Mouse (Mus musculus): ENCODE data around the gene Gltpd2. TPM values are rescaled to one million over a fixed set of nuclear protein-coding genes. Genes with fewer than 3 reads are reported as not detected.
A peak's percentile ranks its signal among the peaks of the same experiment; 100 is the strongest.

Gltpd2 gene
- total and polyA plus RNA-seq, 3 experiments = 0.06 TPM; not detected in 2

GRCm38 (mm10) chr11:70504970-70505369, 14.0 kb upstream of the Gltpd2 start, which contains the start of gene Tm4sf5:
Tm4sf5 (plus strand) TSS chr11:70505244.
- TF ChIP-seq MAZ (IDR thresholded peaks at IDR 0.05; ENCODE audit: low read depth, low read length) (peak; percentile 49; the same call in 1 of the 2 replicates), POLR2AphosphoS5 (IDR thresholded peaks at IDR 0.05; ENCODE audit: borderline replicate concordance, low read depth, low read length) (no peak), ETS1 (IDR thresholded peaks at IDR 0.05; ENCODE audit: low read depth, low read length) (0 out of 2 replicates have a peak, but pooled peaks have one; percentile 54), EP300 (IDR thresholded peaks at IDR 0.05; ENCODE audit: low read depth in 1 of 2, low read length in 2 of 2) (peak; percentile 27 to 32; a peak in 1 of 4 replicates), ZKSCAN1 (IDR thresholded peaks at IDR 0.05; ENCODE audit: low read depth, low read length) (no peak), UBTF (IDR thresholded peaks at IDR 0.05; ENCODE audit: borderline replicate concordance, insufficient read depth, low read depth, low read length) (no peak), SMC3 (IDR thresholded peaks at IDR 0.05; ENCODE audit: low read depth, low read length) (peak; percentile 14; the same call in 1 of the 2 replicates), SIN3A (IDR thresholded peaks at IDR 0.05; ENCODE audit: low read length) (peak; percentile 32; the same call in 1 of the 2 replicates), TCF12 (IDR thresholded peaks at IDR 0.05; ENCODE audit: low read depth, low read length) (peak; percentile 39; the same call in 1 of the 2 replicates), GATA1 (IDR thresholded peaks at IDR 0.05; ENCODE audit: low read depth, low read length) (peak; percentile 52; the same call in 1 of the 2 replicates)
- Histone ChIP-seq H3K79me2 (ENCODE audit: control insufficient read depth, insufficient read depth, low read length, poor library complexity) (no peaks in the 10 kb centered on the region), H3K4me1 (ENCODE audit: control insufficient read depth in 1 of 2, insufficient read depth in 2 of 2, low read length in 2 of 2) (peaks cover 0 to 18% of the 10 kb centered on the region in 2 experiments; a peak in 2 of 4 replicates), H3K36me3 (ENCODE audit: control insufficient read depth in 1 of 2, insufficient read depth in 2 of 2, low read length in 2 of 2) (peaks cover 0 to 12% of the 10 kb centered on the region in 2 experiments; a peak in 2 of 4 replicates), H3K9me3 (replicated peaks; ENCODE audit: insufficient read depth, low read length) (no peaks in the 10 kb centered on the region), H3K9ac (ENCODE audit: control insufficient read depth, low read depth, low read length, poor library complexity, severe bottlenecking) (no peak within 1 kb of the TSS; the same call in none of the 2 replicates), H3K27me3 (ENCODE audit: control insufficient read depth in 1 of 2, insufficient read depth in 2 of 2, low read length in 2 of 2) (peaks cover 12 to 17% of the 10 kb centered on the region in 2 experiments), H3K27ac (ENCODE audit: control insufficient read depth, low read depth, low read length) (no peak within 1 kb of the TSS), H3K4me3 (ENCODE audit: control insufficient read depth in 1 of 2, insufficient read depth in 1 of 2, low read depth in 2 of 2, low read length in 2 of 2) (peak within 1 kb of the TSS in 1 of 2 experiments; percentile 65; a peak in 3 of 4 replicates)
- DNase-seq (ENCODE audit: low read depth, low spot score) = peak; percentile 57

GRCm38 (mm10) chr11:70506385-70506784, 12.6 kb upstream of the Gltpd2 start:
- Histone ChIP-seq H3K4me1 (ENCODE audit: control insufficient read depth in 1 of 2, insufficient read depth in 2 of 2, low read length in 2 of 2) (peaks cover 0 to 18% of the 10 kb centered on the region in 2 experiments; a peak in 2 of 4 replicates), H3K9me3 (replicated peaks; ENCODE audit: insufficient read depth, low read length) (no peaks in the 10 kb centered on the region), H3K9ac (ENCODE audit: control insufficient read depth, low read depth, low read length, poor library complexity, severe bottlenecking) (peak overlapping the region; percentile 50; the same call in 1 of the 2 replicates), H3K4me3 (ENCODE audit: control insufficient read depth in 1 of 2, insufficient read depth in 1 of 2, low read depth in 2 of 2, low read length in 2 of 2) (peak overlapping the region; percentile 55 to 65), H3K27me3 (ENCODE audit: control insufficient read depth in 1 of 2, insufficient read depth in 2 of 2, low read length in 2 of 2) (peaks cover 9 to 15% of the 10 kb centered on the region in 2 experiments), H3K36me3 (ENCODE audit: control insufficient read depth in 1 of 2, insufficient read depth in 2 of 2, low read length in 2 of 2) (peaks cover 0 to 12% of the 10 kb centered on the region in 2 experiments; a peak in 2 of 4 replicates), H3K79me2 (ENCODE audit: control insufficient read depth, insufficient read depth, low read length, poor library complexity) (no peaks in the 10 kb centered on the region), H3K27ac (ENCODE audit: control insufficient read depth, low read depth, low read length) (no peak overlapping the region)
- DNase-seq (ENCODE audit: low read depth, low spot score) = peak; percentile 90
- TF ChIP-seq GATA1 (IDR thresholded peaks at IDR 0.05; ENCODE audit: low read depth, low read length) (0 out of 2 replicates have a peak, but pooled peaks have one; percentile 3), TAL1 (IDR thresholded peaks at IDR 0.05; ENCODE audit: low read length) (no peak), GABPA (IDR thresholded peaks at IDR 0.05; ENCODE audit: low read depth, low read length) (no peak), MAFK (IDR thresholded peaks at IDR 0.05; ENCODE audit: borderline replicate concordance, low read depth, low read length) (no peak), MYC (IDR thresholded peaks at IDR 0.05; ENCODE audit: low read depth, low read length) (0 out of 2 replicates have a peak, but pooled peaks have one; percentile 41), RCOR1 (IDR thresholded peaks at IDR 0.05; ENCODE audit: low read depth, low read length) (no peak), SIN3A (IDR thresholded peaks at IDR 0.05; ENCODE audit: low read length) (peak; percentile 80), CHD2 (IDR thresholded peaks at IDR 0.05; ENCODE audit: low read length) (no peak), SMC3 (IDR thresholded peaks at IDR 0.05; ENCODE audit: low read depth, low read length) (peak; percentile 97), MAX (IDR thresholded peaks at IDR 0.05; ENCODE audit: low read length) (peak; percentile 67; the same call in 1 of the 2 replicates), UBTF (IDR thresholded peaks at IDR 0.05; ENCODE audit: borderline replicate concordance, insufficient read depth, low read depth, low read length) (no peak), CTCF (IDR thresholded peaks at IDR 0.05 in 2 of 3, conservative IDR thresholded peaks at IDR 0.05 in 1 of 3; ENCODE audit: control insufficient read depth in 1 of 3, insufficient read depth in 1 of 3, low read depth in 2 of 3, low read length in 3 of 3, poor library complexity in 1 of 3, severe bottlenecking in 1 of 3) (peak; percentile 63 to 94 (median 68)), MXI1 (IDR thresholded peaks at IDR 0.05; ENCODE audit: low read depth, low read length) (peak; percentile 48; the same call in 1 of the 2 replicates), TBP (IDR thresholded peaks at IDR 0.05; ENCODE audit: low read depth, low read length) (peak; percentile 26; the same call in 1 of the 2 replicates), EP300 (IDR thresholded peaks at IDR 0.05; ENCODE audit: low read depth in 1 of 2, low read length in 2 of 2) (0 out of 4 replicates have a peak, but pooled peaks of 1 of the 2 experiments have one; percentile 19), TCF12 (IDR thresholded peaks at IDR 0.05; ENCODE audit: low read depth, low read length) (no peak), ELF1 (IDR thresholded peaks at IDR 0.05; ENCODE audit: low read depth, low read length) (no peak), BHLHE40 (IDR thresholded peaks at IDR 0.05; ENCODE audit: borderline replicate concordance, low read depth, low read length) (0 out of 2 replicates have a peak, but pooled peaks have one; percentile 18), ZNF384 (IDR thresholded peaks at IDR 0.05; ENCODE audit: low read depth, low read length) (peak; percentile 66), ZC3H11A (IDR thresholded peaks at IDR 0.05; ENCODE audit: low read depth, low read length) (peak; percentile 95), JUND (IDR thresholded peaks at IDR 0.05; ENCODE audit: low read depth, low read length) (peak; percentile 77), RAD21 (IDR thresholded peaks at IDR 0.05; ENCODE audit: low read depth, low read length) (peak; percentile 89), MEF2A (IDR thresholded peaks at IDR 0.05; ENCODE audit: extremely low read depth, insufficient replicate concordance, low read depth, low read length, poor library complexity, severe bottlenecking) (no peak), MAZ (IDR thresholded peaks at IDR 0.05; ENCODE audit: low read depth, low read length) (0 out of 2 replicates have a peak, but pooled peaks have one; percentile 67)

All from MEL (cell line).